Mouse (Mus musculus): ENCODE measurements around the gene Wnk1. TPM values are rescaled to one million over a fixed set of nuclear protein-coding genes. Genes with fewer than 3 reads are reported as not detected.
A peak's percentile ranks its signal among the peaks of the same experiment; 100 is the strongest.

Wnk1 gene
- polyA plus RNA-seq, 1 experiment from 2014 or later: 68.6 TPM

- 0% methylated on average over 51 of the region's 51 CpGs for WGBS
- Histone ChIP-seq H3K4me3 (peak overlapping the region; percentile 97), H3K27ac (peak overlapping the region; percentile 98), H3K9me3 (no peaks in the 10 kb centered on the region), H3K4me1 (0 out of 2 replicates have a peak, but pooled peaks cover 2% of the 10 kb centered on the region), H3K36me3 (peaks cover 24% of the 10 kb centered on the region), H3K27me3 (ENCODE audit: insufficient read depth, poor library complexity, severe bottlenecking) (no peaks in the 10 kb centered on the region)
- DNase-seq (ENCODE audit: low spot score): peak; percentile 93
Measured at GRCm38 (mm10) chr6:120037004-120037635, 1.4 kb downstream of the Wnk1 start.

- no peaks in the 10 kb centered on the region for H3K9me3 ChIP-seq
- H3K4me3 ChIP-seq: no peak overlapping the region
- no peaks in the 10 kb centered on the region for H3K27me3 ChIP-seq (ENCODE audit: insufficient read depth, poor library complexity, severe bottlenecking)
- no peaks in the 10 kb centered on the region for H3K4me1 ChIP-seq
- no peak overlapping the region for H3K27ac ChIP-seq
- H3K36me3 ChIP-seq: peaks cover 30% of the 10 kb centered on the region
- DNase-seq (ENCODE audit: low spot score): no peak
Measured at GRCm38 (mm10) chr6:120024577-120024976, 13.9 kb downstream of the Wnk1 start.

- Histone ChIP-seq H3K9me3 (no peaks in the 10 kb centered on the region), H3K36me3 (peaks cover 22% of the 10 kb centered on the region), H3K27ac (no peak overlapping the region), H3K27me3 (ENCODE audit: insufficient read depth, poor library complexity, severe bottlenecking) (no peaks in the 10 kb centered on the region), H3K4me1 (no peaks in the 10 kb centered on the region), H3K4me3 (no peak overlapping the region)
- WGBS: 86% methylated on average over 1 of the region's 1 CpGs
- no peak for DNase-seq (ENCODE audit: low spot score)
Measured at GRCm38 (mm10) chr6:120023746-120024145, 14.7 kb downstream of the Wnk1 start.

GRCm38 (mm10) chr6:120022042-120022441, 16.4 kb downstream of the Wnk1 start:
- 91% methylated on average over 3 of the region's 3 CpGs for WGBS

DNA sequence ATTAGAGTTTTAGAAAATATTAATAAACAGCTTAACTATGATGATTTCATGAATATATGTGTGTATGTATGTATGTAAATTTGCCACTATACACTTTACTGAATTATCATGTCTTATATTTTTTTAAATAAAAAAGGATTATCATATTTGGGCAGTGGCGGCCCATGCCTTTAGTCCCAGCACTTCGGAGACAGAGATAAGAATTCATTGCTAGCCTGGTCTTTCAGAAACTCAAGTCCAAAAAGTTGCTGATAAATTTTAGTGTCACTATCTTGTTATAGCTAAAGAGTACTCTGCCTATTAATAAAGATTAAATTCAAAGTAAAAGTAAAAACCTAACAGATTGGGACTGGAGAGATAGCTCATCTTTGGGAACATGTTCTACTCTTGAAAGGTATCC, 18.8 kb downstream of the Wnk1 start:
- H3K4me1 ChIP-seq: no peaks in the 10 kb centered on the region
- H3K27me3 ChIP-seq (ENCODE audit: insufficient read depth, poor library complexity, severe bottlenecking): no peaks in the 10 kb centered on the region
- no peak for DNase-seq (ENCODE audit: low spot score)
- no peaks in the 10 kb centered on the region for H3K36me3 ChIP-seq
- no peak overlapping the region for H3K4me3 ChIP-seq
- WGBS: 80% methylated on average over 2 of the region's 2 CpGs
- no peaks in the 10 kb centered on the region for H3K9me3 ChIP-seq
- no peak overlapping the region for H3K27ac ChIP-seq

More at GRCm38 (mm10) chr6:120022042-120022441, 16.4 kb downstream of the Wnk1 start:
- Histone ChIP-seq H3K27me3 (ENCODE audit: insufficient read depth, poor library complexity, severe bottlenecking) (no peaks in the 10 kb centered on the region), H3K9me3 (no peaks in the 10 kb centered on the region), H3K27ac (no peak overlapping the region), H3K4me1 (no peaks in the 10 kb centered on the region), H3K4me3 (no peak overlapping the region), H3K36me3 (peaks cover 14% of the 10 kb centered on the region)
- DNase-seq (ENCODE audit: low spot score): no peak

GRCm38 (mm10) chr6:120013125-120013524, 25.3 kb downstream of the Wnk1 start:
- DNase-seq (ENCODE audit: low spot score): no peak
- H3K27me3 ChIP-seq (ENCODE audit: insufficient read depth, poor library complexity, severe bottlenecking): no peaks in the 10 kb centered on the region
- no peaks in the 10 kb centered on the region for H3K36me3 ChIP-seq
- WGBS: 56% methylated on average over 1 of the region's 1 CpGs
- H3K27ac ChIP-seq: no peak overlapping the region
- H3K4me1 ChIP-seq: no peaks in the 10 kb centered on the region
- no peak overlapping the region for H3K4me3 ChIP-seq
- H3K9me3 ChIP-seq: no peaks in the 10 kb centered on the region

DNA sequence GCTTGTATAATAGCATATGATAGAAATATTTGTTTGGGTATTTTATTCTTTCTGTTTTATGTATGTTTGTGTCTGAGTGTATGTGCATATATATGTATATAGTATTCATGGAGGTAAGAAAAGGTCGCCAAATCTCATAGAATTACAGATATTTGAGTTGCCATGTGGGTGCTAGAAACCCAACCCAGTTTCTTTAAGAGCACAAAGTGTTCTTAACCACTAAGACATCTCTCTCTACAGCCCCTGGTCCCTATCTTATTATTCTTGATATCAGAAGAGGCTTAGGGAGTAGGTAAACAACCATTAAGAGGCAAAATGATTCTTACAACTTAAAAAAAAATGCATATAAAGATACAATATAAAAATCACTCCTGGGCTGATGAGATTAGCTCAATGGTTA, 27.0 kb downstream of the Wnk1 start:
- no peak overlapping the region for H3K27ac ChIP-seq
- H3K9me3 ChIP-seq: no peaks in the 10 kb centered on the region
- no peak for DNase-seq (ENCODE audit: low spot score)
- WGBS: 90% methylated on average over 1 of the region's 1 CpGs
- no peaks in the 10 kb centered on the region for H3K36me3 ChIP-seq
- H3K4me1 ChIP-seq: no peaks in the 10 kb centered on the region
- no peaks in the 10 kb centered on the region for H3K27me3 ChIP-seq (ENCODE audit: insufficient read depth, poor library complexity, severe bottlenecking)
- no peak overlapping the region for H3K4me3 ChIP-seq

- H3K9me3 ChIP-seq: no peaks in the 10 kb centered on the region
- no peaks in the 10 kb centered on the region for H3K4me1 ChIP-seq
- H3K36me3 ChIP-seq: no peaks in the 10 kb centered on the region
- H3K4me3 ChIP-seq: no peak overlapping the region
- WGBS: 79% methylated on average over 1 of the region's 1 CpGs
- no peak overlapping the region for H3K27ac ChIP-seq
- no peak for DNase-seq (ENCODE audit: low spot score)
- H3K27me3 ChIP-seq (ENCODE audit: insufficient read depth, poor library complexity, severe bottlenecking): no peaks in the 10 kb centered on the region
Measured at GRCm38 (mm10) chr6:120011001-120011400, 27.5 kb downstream of the Wnk1 start.

GRCm38 (mm10) chr6:120010535-120010934, 27.9 kb downstream of the Wnk1 start:
- Histone ChIP-seq H3K9me3 (no peaks in the 10 kb centered on the region), H3K27ac (no peak overlapping the region)

GRCm38 (mm10) chr6:120001718-120002117, 36.8 kb downstream of the Wnk1 start:
- no peaks in the 10 kb centered on the region for H3K4me1 ChIP-seq
- DNase-seq (ENCODE audit: low spot score): no peak
- no peaks in the 10 kb centered on the region for H3K9me3 ChIP-seq
- no peaks in the 10 kb centered on the region for H3K27me3 ChIP-seq (ENCODE audit: insufficient read depth, poor library complexity, severe bottlenecking)
- H3K27ac ChIP-seq: no peak overlapping the region
- peaks cover 24% of the 10 kb centered on the region for H3K36me3 ChIP-seq
- H3K4me3 ChIP-seq: no peak overlapping the region

More at GRCm38 (mm10) chr6:120010535-120010934, 27.9 kb downstream of the Wnk1 start:
- DNase-seq (ENCODE audit: low spot score): no peak
- Histone ChIP-seq H3K4me3 (no peak overlapping the region), H3K36me3 (no peaks in the 10 kb centered on the region), H3K4me1 (no peaks in the 10 kb centered on the region), H3K27me3 (ENCODE audit: insufficient read depth, poor library complexity, severe bottlenecking) (no peaks in the 10 kb centered on the region)

DNA sequence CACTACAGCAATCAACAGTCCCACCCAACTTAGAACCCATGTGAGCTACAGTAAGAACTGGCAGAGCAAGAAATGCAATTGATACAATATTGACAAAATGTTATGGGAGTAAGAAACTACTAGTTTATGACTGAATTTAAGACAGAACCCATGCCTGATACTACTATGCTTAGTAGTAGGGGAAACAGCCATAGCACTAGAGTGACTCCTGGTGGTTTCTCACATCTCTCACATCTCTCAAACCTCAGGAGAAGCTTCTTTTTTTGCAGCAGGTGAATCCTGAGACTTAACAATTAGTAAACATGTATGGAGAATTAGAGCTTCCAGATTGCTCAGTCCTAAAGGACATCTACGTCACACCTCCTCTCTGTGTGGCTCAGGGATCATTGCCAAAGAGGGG, 42.0 kb downstream of the Wnk1 start:
- no peak for DNase-seq (ENCODE audit: low spot score)
- Histone ChIP-seq H3K9me3 (no peaks in the 10 kb centered on the region), H3K27ac (no peak overlapping the region), H3K27me3 (ENCODE audit: insufficient read depth, poor library complexity, severe bottlenecking) (no peaks in the 10 kb centered on the region), H3K36me3 (peaks cover 28% of the 10 kb centered on the region), H3K4me3 (no peak overlapping the region), H3K4me1 (no peaks in the 10 kb centered on the region)
- WGBS: 82% methylated on average over 1 of the region's 1 CpGs

- WGBS: 49% methylated on average over 4 of the region's 4 CpGs
- no peaks in the 10 kb centered on the region for H3K4me1 ChIP-seq
- no peak overlapping the region for H3K4me3 ChIP-seq
- DNase-seq (ENCODE audit: low spot score): no peak
- H3K27ac ChIP-seq: no peak overlapping the region
- no peaks in the 10 kb centered on the region for H3K27me3 ChIP-seq (ENCODE audit: insufficient read depth, poor library complexity, severe bottlenecking)
- no peaks in the 10 kb centered on the region for H3K9me3 ChIP-seq
- H3K36me3 ChIP-seq: peaks cover 94% of the 10 kb centered on the region
Measured at GRCm38 (mm10) chr6:119924235-119925005, 114.1 kb downstream of the Wnk1 start.

GRCm38 (mm10) chr6:119922544-119922943, 115.9 kb downstream of the Wnk1 start:
- peaks cover 87% of the 10 kb centered on the region for H3K36me3 ChIP-seq
- no peaks in the 10 kb centered on the region for H3K27me3 ChIP-seq (ENCODE audit: insufficient read depth, poor library complexity, severe bottlenecking)
- DNase-seq (ENCODE audit: low spot score): no peak
- no peaks in the 10 kb centered on the region for H3K9me3 ChIP-seq
- no peaks in the 10 kb centered on the region for H3K4me1 ChIP-seq
- 92% methylated on average over 4 of the region's 4 CpGs for WGBS
- H3K27ac ChIP-seq: no peak overlapping the region
- no peak overlapping the region for H3K4me3 ChIP-seq

Measured in heart, embryonic 10.5 days (tissue).